Mouse (Mus musculus) hindbrain, embryonic 16.5 days (tissue): ENCODE results near the gene Olfr521. TPM values are rescaled to one million over a fixed set of nuclear protein-coding genes. Genes with fewer than 3 reads are reported as not detected.

ENCODE experiments used
- polyA plus RNA-seq: library from polyadenylated mRNA; unstranded; fragments of >200 nt; fragmentation: Nextera tagmentation; extraction: Ambion mirVana; gene quantifications from 2 replicates; pipeline ENCODE4 v1.2.1, GENCODE M21; 2015

Gene Olfr521
- polyA plus RNA-seq, 1 experiment from 2014 or later = not detected

Other genes with a start within 250 kb of the Olfr521 start
- 17.4 and 19.8 TPM in 2 replicates for gene Arrb1, start 228.0 kb upstream of the Olfr521 start, polyA plus RNA-seq
- 2.2 and 2.7 TPM in 2 replicates for gene Tpbgl, start 136.4 kb upstream of the Olfr521 start, polyA plus RNA-seq
- gene Slco2b1, start 52.2 kb upstream of the Olfr521 start, polyA plus RNA-seq = 6.7 and 7.5 TPM in 2 replicates
- not detected in 2 replicates for gene Olfr520, start 33.2 kb upstream of the Olfr521 start, polyA plus RNA-seq
- 2.3 and 2.8 TPM in 2 replicates for gene Neu3, start 64.9 kb downstream of the Olfr521 start, polyA plus RNA-seq
- gene Xrra1, start 95.6 kb downstream of the Olfr521 start, polyA plus RNA-seq = 0.81 and 1.2 TPM in 2 replicates
- 286 and 290 TPM in 2 replicates for gene Spcs2, start 100.0 kb downstream of the Olfr521 start, polyA plus RNA-seq
- 4.1 and 4.2 TPM in 2 replicates for gene Rnf169, start 216.9 kb downstream of the Olfr521 start, polyA plus RNA-seq
- gene Chrdl2, start 242.7 kb downstream of the Olfr521 start, polyA plus RNA-seq = 0.88 and 1.1 TPM in 2 replicates